Mouse (Mus musculus): Measurements from ENCODE around the gene H2-DMa. TPM values are rescaled to one million over a fixed set of nuclear protein-coding genes. Genes with fewer than 3 reads are reported as not detected.
A peak's percentile ranks its signal among the peaks of the same experiment; 100 is the strongest.

H2-DMa gene
- total RNA-seq (2021), result 1 to 10 TPM; 3.6 to 4.9 TPM
- long read RNA-seq, experiment 1, partial matches to known transcripts, result 0 of 2 reads
- long read RNA-seq, experiment 1, other reads (novel, unspliced or antisense), result 1 of 2 reads
- long read RNA-seq, experiment 2, partial matches to known transcripts, result 1 of 3 reads
- long read RNA-seq, experiment 2, other reads (novel, unspliced or antisense), result 0 of 3 reads

- intact Hi-C loops (cut with DNase I), result loop anchor here (10.0 kb wide), 2 partner anchors 1035 to 1125 kb away; partner anchors contain the start of gene Ddx39b
- peak; percentile 98 to 99 for DNase-seq
These were observed at the start of gene H2-DMa for GRCm38 (mm10) chr17:34119249-34120179. Gene H2-DMa, plus strand, starts transcription at chr17:34119541.

GRCm38 (mm10) chr17:34072091-34072490 is 47.2 kb upstream of the H2-DMa start:
- intact Hi-C loops (cut with DNase I), result loop anchor here (10.0 kb wide), 1 partner anchor 163 kb away; the partner anchor contains the start of gene H2-Ob

GRCm38 (mm10) chr17:34075271-34075670 is 44.1 kb upstream of the H2-DMa start:
- peak in 1 of 2 experiments; percentile 63 for DNase-seq
- intact Hi-C loops (cut with DNase I), result loop anchor here (10.0 kb wide), 1 partner anchor 160 kb away; the partner anchor contains the start of gene H2-Ob

More at GRCm38 (mm10) chr17:34072091-34072490, 47.2 kb upstream of the H2-DMa start:
- DNase-seq, result no peak

GRCm38 (mm10) chr17:34077549-34077948 is 41.8 kb upstream of the H2-DMa start:
- intact Hi-C loops (cut with DNase I), result loop anchor here (10.0 kb wide), 1 partner anchor 157 kb away; the partner anchor contains the start of gene H2-Ob
- peak; percentile 37 to 60 for DNase-seq

- intact Hi-C loops (cut with DNase I), result loop anchor here (10.0 kb wide), 1 partner anchor 157 kb away; the partner anchor contains the start of gene H2-Ob
- DNase-seq, result no peak
These were observed 41.2 kb upstream of the H2-DMa start for GRCm38 (mm10) chr17:34078148-34078547.

- DNase-seq, result no peak
- intact Hi-C loops (cut with DNase I), result loop anchor here (10.0 kb wide), 1 partner anchor 156 kb away; the partner anchor contains the start of gene H2-Ob
These were observed 40.3 kb upstream of the H2-DMa start for GRCm38 (mm10) chr17:34079002-34079401.

GRCm38 (mm10) chr17:34079621-34080020 is 39.7 kb upstream of the H2-DMa start:
- intact Hi-C loops (cut with DNase I), result loop anchor here (10.0 kb wide), 1 partner anchor 155 kb away; the partner anchor contains the start of gene H2-Ob
- no peak for DNase-seq

- no peak for DNase-seq
- intact Hi-C loops (cut with DNase I), result no loop called here
These were observed 36.2 kb upstream of the H2-DMa start for GRCm38 (mm10) chr17:34083104-34083503.

GRCm38 (mm10) chr17:34087386-34087785 is 32.0 kb upstream of the H2-DMa start:
- no peak for DNase-seq
- intact Hi-C loops (cut with DNase I), result no loop called here

GRCm38 (mm10) chr17:34088124-34088523 is 31.2 kb upstream of the H2-DMa start:
- DNase-seq, result no peak
- intact Hi-C loops (cut with DNase I), result no loop called here

GRCm38 (mm10) chr17:34090923-34091322 is 28.4 kb upstream of the H2-DMa start:
- intact Hi-C loops (cut with DNase I), result no loop called here

GRCm38 (mm10) chr17:34092197-34092875 is 27.0 kb upstream of the H2-DMa start, which contains the start of gene H2-Oa:
Gene H2-Oa, plus strand, starts transcription at chr17:34092340.
- no peak for DNase-seq
- intact Hi-C loops (cut with DNase I), result no loop called here

More at GRCm38 (mm10) chr17:34090923-34091322, 28.4 kb upstream of the H2-DMa start:
- no peak for DNase-seq

- intact Hi-C loops (cut with DNase I), result no loop called here
- no peak for DNase-seq
These were observed 26.0 kb upstream of the H2-DMa start for GRCm38 (mm10) chr17:34093199-34093874.

- DNase-seq, result no peak
- intact Hi-C loops (cut with DNase I), result no loop called here
These were observed 24.9 kb upstream of the H2-DMa start for GRCm38 (mm10) chr17:34094283-34095035.

- DNase-seq, result no peak
- intact Hi-C loops (cut with DNase I), result no loop called here
These were observed 22.8 kb upstream of the H2-DMa start for GRCm38 (mm10) chr17:34096497-34097010.

- no peak for DNase-seq
- intact Hi-C loops (cut with DNase I), result no loop called here
These were observed 22.1 kb upstream of the H2-DMa start for GRCm38 (mm10) chr17:34097272-34097671.

GRCm38 (mm10) chr17:34098709-34099479 is 20.4 kb upstream of the H2-DMa start:
- DNase-seq, result no peak
- intact Hi-C loops (cut with DNase I), result no loop called here

- intact Hi-C loops (cut with DNase I), result no loop called here
These were observed 19.8 kb upstream of the H2-DMa start for GRCm38 (mm10) chr17:34099531-34099930.

More at GRCm38 (mm10) chr17:34099531-34099930, 19.8 kb upstream of the H2-DMa start:
- DNase-seq, result no peak
